Mouse (Mus musculus) B cell, adult 62 days (primary cell): ENCODE results near the gene Ndufb11. TPM values are rescaled to one million over a fixed set of nuclear protein-coding genes. Genes with fewer than 3 reads are reported as not detected.

Experiments used
- total RNA-seq: library from RNA; stranded (reverse); gene quantifications from 4 replicates; pipeline ENCODE4 v1.2.4, GENCODE M21; 2023

The Ndufb11 gene
- 111 to 132 TPM (median 122 TPM) in 4 replicates for total RNA-seq

DNA sequence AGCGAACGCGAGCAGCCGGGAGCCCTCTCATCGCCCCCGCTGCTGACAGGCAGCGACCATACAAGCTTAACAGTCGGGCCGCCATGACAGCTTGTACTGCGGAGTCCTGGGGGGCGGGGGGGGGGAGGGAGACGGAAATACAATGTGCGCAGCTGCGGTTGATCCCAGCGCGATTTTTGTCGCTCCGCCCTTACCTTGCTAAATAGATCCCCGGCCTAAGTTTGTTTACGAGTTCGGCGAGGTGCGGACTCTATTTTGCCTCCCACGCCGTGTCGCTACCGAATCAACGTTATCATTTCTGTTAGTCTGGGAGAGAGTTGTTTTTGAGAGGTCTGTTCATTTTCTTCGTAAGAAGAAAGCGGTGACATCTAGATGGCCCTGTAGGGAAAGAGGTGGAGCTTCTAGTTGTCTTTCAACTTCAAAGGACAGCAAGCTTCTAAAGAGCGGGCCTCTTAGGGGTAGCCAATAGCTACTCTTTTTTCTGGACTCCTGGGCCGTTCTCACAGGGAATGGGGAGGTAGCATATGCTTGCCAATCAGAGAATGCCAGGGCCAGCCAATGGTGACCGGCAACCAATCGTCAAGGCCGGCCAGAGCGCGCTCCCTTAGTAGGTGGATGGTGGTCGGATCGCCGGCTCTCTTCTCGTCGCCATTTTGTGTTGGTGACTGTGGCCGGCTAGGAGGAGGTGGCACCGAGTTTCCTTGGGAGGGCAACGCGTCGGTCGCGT lies at the start of gene Ndufb11, which contains the start of gene Rbm10:
TSS of gene Ndufb11 (minus strand) at position 444 of the 727 bp plus-strand sequence.
TSS of gene Rbm10 (plus strand) at position 328 of the 727 bp plus-strand sequence.

GRCm38 (mm10) chrX:20658026-20658652 lies 40.7 kb upstream of the Ndufb11 start, which contains the start of gene Uba1:
Uba1 (plus strand) TSS chrX:20658326.

Other genes starting within 250 kb of the Ndufb11 start
- 3.0 to 5.5 TPM (median 4.4 TPM) in 4 replicates for gene Jade3, start 191.9 kb downstream of the Ndufb11 start, total RNA-seq
- not detected in 4 replicates for gene Rgn, start 67.8 kb downstream of the Ndufb11 start, total RNA-seq
- 44.1 to 53.0 TPM (median 48.7 TPM) in 4 replicates for gene Rbm10, start 116 bp downstream of the Ndufb11 start, total RNA-seq
- gene Uba1, start 40.7 kb upstream of the Ndufb11 start, total RNA-seq, result 170 to 186 TPM (median 184 TPM) in 4 replicates
- 53.3 to 83.1 TPM (median 68.2 TPM) in 4 replicates for gene Cdk16, start 70.3 kb upstream of the Ndufb11 start, total RNA-seq
- gene Usp11, start 86.3 kb upstream of the Ndufb11 start, total RNA-seq, result 33.4 to 38.9 TPM (median 35.9 TPM) in 4 replicates
- gene Araf, start 180.2 kb upstream of the Ndufb11 start, total RNA-seq, result 165 to 174 TPM (median 170 TPM) in 4 replicates